Mouse (Mus musculus) liver, embryonic 14.5 days (tissue): ENCODE results near the gene Kmt2a.

Source experiments
- CTCF ChIP-seq: IDR thresholded peaks from 2 replicates; pipeline ENCODE4 v1.5.1; 2016; ENCODE audit warnings: antibody characterized with exemption, low read depth, control low read depth
- EP300 ChIP-seq: IDR thresholded peaks from 2 replicates; pipeline ENCODE4 v1.6.1; 2016; ENCODE audit warnings: antibody characterized with exemption, low read depth

- TF ChIP-seq CTCF (no peak), EP300 (no peak)
Observed at GRCm38 (mm10) chr9:44880309-44881081, 601 bp downstream of the Kmt2a start.
